Mouse (Mus musculus) embryonic facial prominence, embryonic 12.5 days (tissue): Measurements from ENCODE around the gene Slc4a1. TPM values are rescaled to one million over a fixed set of nuclear protein-coding genes. Genes with fewer than 3 reads are reported as not detected.

Experiments used
- ATAC-seq: fragments of 200-750 bp; cut with Nextera tagmentation; 2 replicates; pipeline ENCODE4 v1.8.0; 2017; ENCODE audit not compliant: insufficient number of reproducible peaks, insufficient read depth, low FRiP score, low TSS enrichment
- H3K27ac ChIP-seq: fragments of 300-500 bp; sonication (generic); 2 replicates; pipeline ENCODE4 v1.5.1; 2016; ENCODE audit warnings: mild to moderate bottlenecking
- H3K27me3 ChIP-seq: fragments of 300-500 bp; sonication (generic); 2 replicates; pipeline ENCODE4 v1.6.1; 2016; ENCODE audit warnings: mild to moderate bottlenecking, moderate library complexity
- H3K36me3 ChIP-seq: fragments of 300-500 bp; sonication (generic); 2 replicates; pipeline ENCODE4 v1.6.1; 2016; ENCODE audit warnings: mild to moderate bottlenecking
- H3K4me1 ChIP-seq: fragments of 300-500 bp; sonication (generic); 2 replicates; pipeline ENCODE4 v1.6.1; 2016
- H3K4me2 ChIP-seq: fragments of 300-500 bp; sonication (generic); replicated peaks from 2 replicates; pipeline ENCODE4 v1.6.1; 2016; ENCODE audit warnings: mild to moderate bottlenecking, moderate library complexity
- H3K4me3 ChIP-seq: fragments of 300-500 bp; sonication (generic); 2 replicates; pipeline ENCODE4 v1.5.1; 2016; ENCODE audit warnings: mild to moderate bottlenecking
- H3K9ac ChIP-seq: fragments of 300-500 bp; sonication (generic); 2 replicates; pipeline ENCODE4 v1.6.1; 2016; ENCODE audit warnings: mild to moderate bottlenecking, moderate library complexity
- H3K9me3 ChIP-seq: fragments of 300-500 bp; sonication (generic); 2 replicates; pipeline ENCODE4 v1.6.1; 2016; ENCODE audit warnings: mild to moderate bottlenecking, moderate library complexity
- WGBS: fragments of 180-500 bp; shearing (Covaris S2); methylation state at CpG from one replicate; pipeline ENCODE4 v1.1.7; 2016; 5-methylcytosine and 5-hydroxymethylcytosine counted together
- polyA plus RNA-seq: library from polyadenylated mRNA; unstranded; fragments of >200 nt; fragmentation: Nextera tagmentation; extraction: Ambion mirVana; gene quantifications from 2 replicates; pipeline ENCODE4 v1.2.1, GENCODE M21; 2016

Slc4a1 gene
- polyA plus RNA-seq, 1 experiment from 2014 or later, result 24.5 TPM

DNA sequence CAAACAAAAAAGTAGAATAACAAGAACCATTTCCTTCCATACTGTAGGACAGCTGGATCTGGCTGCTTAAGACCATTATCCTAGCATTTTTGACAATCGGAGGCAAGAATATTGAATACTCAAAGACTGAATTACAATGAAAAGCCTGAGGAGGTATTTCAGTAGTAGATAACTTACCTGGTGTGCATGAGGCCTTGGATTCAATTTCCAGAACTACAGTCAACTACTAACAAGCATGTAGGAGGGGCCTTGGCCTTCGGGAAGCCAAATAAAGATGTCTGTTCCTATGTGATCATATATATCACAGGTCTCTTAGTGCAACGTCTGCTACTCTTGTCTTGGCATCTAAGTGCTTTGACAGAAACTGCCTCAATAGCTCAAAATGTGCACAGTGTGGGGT is 36.0 kb downstream of the Slc4a1 start:
- H3K9me3 ChIP-seq, result no peaks in the 10 kb centered on the region
- 71% methylated on average over 3 of the region's 3 CpGs for WGBS
- no peak for ATAC-seq

DNA sequence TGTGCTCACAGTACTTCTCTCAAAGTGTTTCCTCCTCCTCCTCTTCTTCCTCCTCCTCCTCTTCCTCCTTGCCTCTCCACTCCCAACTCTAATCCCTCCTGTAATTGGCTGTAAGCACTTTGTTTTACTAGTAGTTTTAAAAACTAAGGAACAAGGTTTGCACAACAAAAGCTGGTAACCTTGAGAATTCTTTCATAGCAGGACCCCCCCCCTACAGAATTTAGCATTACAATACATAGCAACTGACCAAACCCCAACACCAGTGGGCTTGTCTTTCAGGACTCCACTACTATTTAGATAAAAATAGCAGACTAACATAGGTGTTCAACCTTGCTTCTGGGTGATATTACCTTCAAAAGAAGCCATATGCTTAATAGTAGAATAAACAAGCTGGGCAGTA is 36.5 kb downstream of the Slc4a1 start:
- Histone ChIP-seq H3K27ac (no peak overlapping the region), H3K27me3 (no peaks in the 10 kb centered on the region), H3K9ac (no peak overlapping the region), H3K4me3 (no peak overlapping the region), H3K9me3 (no peaks in the 10 kb centered on the region), H3K4me2 (no peak overlapping the region), H3K4me1 (no peaks in the 10 kb centered on the region), H3K36me3 (no peaks in the 10 kb centered on the region)
- no peak for ATAC-seq

More for the DNA sequence above, 36.0 kb downstream of the Slc4a1 start:
- Histone ChIP-seq H3K4me2 (no peak overlapping the region), H3K27ac (no peak overlapping the region), H3K9ac (no peak overlapping the region), H3K4me3 (no peak overlapping the region), H3K36me3 (no peaks in the 10 kb centered on the region), H3K4me1 (no peaks in the 10 kb centered on the region), H3K27me3 (no peaks in the 10 kb centered on the region)

DNA sequence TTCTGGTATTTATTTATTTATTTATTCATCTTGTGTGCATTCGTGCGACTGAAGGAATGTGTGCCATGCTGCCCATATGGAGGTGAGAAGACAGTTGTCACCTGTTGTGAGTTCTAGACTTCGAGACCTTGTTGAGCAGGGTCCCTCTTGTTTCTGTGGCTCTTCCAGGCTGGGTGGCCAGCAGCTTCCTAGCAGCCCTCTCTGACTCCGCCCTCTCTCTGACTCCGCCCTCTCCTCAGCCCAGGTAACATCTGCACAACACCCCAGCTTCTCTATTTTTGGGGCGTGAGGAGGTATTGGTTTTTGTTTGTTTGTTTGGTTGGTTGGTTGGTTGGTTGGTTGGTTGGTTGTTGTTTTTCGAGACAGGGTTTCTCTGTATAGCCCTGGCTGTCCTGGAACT is 38.2 kb downstream of the Slc4a1 start:
- no peaks in the 10 kb centered on the region for H3K36me3 ChIP-seq
- no peak overlapping the region for H3K4me2 ChIP-seq
- no peaks in the 10 kb centered on the region for H3K27me3 ChIP-seq
- no peak overlapping the region for H3K9ac ChIP-seq
- no peaks in the 10 kb centered on the region for H3K9me3 ChIP-seq
- ATAC-seq, result no peak
- H3K4me3 ChIP-seq, result no peak overlapping the region
- no peak overlapping the region for H3K27ac ChIP-seq
- H3K4me1 ChIP-seq, result no peaks in the 10 kb centered on the region
- 80% methylated on average over 7 of the region's 7 CpGs for WGBS

DNA sequence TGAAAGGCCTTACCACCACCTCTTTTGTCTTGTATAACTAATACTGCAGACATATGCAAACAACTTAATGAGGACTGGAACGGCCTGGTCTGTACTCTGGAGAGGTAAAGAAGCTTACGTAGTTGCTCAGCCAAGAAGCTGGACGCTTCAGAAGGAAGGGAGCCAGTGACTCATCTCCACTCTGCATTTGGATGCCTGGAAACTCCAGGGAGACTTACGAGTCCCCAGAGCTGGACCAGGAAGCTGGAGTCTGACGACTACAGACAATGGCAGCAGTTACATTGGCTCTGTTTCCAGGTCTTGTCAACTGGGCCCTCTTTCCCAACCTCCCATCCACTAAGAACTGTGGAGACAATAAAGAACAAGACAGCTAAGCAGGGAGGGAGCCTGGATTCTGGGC is 38.8 kb downstream of the Slc4a1 start:
- H3K9me3 ChIP-seq, result no peaks in the 10 kb centered on the region
- no peaks in the 10 kb centered on the region for H3K36me3 ChIP-seq
- H3K9ac ChIP-seq, result no peak overlapping the region
- no peak overlapping the region for H3K4me2 ChIP-seq
- ATAC-seq, result no peak
- 69% methylated on average over 5 of the region's 5 CpGs for WGBS
- no peaks in the 10 kb centered on the region for H3K4me1 ChIP-seq
- no peak overlapping the region for H3K4me3 ChIP-seq
- H3K27me3 ChIP-seq, result no peaks in the 10 kb centered on the region
- H3K27ac ChIP-seq, result no peak overlapping the region

DNA sequence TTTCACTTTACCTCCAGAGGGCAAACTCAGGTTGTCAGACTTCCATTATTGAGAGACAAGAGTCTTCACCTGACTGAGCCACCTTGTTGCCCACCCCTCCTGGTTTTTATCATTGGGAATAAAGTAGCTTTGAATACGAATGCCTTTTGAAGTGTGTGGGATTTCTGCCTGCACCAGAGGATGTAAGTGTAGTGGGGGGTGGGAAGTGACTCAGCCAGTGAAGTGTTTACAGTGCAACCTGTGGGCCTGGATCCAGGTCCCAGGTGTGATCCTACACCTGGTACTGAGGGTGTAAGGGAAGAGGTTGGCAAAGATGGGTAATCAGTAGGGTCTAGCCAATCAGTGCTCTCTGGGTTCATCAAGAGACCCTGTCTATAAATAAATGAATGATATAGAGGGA is 42.5 kb downstream of the Slc4a1 start:
- peaks cover 9% of the 10 kb centered on the region for H3K4me1 ChIP-seq
- no peaks in the 10 kb centered on the region for H3K27me3 ChIP-seq

DNA sequence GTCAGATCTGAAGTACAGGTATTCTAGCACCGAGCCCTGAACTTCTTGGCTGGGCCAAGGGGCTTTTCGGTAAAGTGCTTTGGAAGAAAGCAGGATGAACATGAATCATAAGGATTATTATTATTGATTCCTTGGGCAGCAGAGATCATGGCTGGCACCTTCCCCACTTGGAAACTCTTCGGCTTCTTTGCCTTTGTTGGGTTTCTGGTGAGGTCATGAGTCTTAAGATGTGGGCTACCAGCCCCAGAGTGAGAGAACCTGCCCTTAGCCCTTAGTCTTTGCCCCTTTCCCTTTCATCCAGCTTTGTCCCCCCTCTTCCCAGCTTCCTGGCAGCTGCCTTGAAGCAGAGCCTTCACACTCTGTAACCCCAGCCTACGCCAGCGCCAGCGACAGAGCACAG is 44.1 kb downstream of the Slc4a1 start:
- peaks cover 9% of the 10 kb centered on the region for H3K4me1 ChIP-seq
- H3K36me3 ChIP-seq, result no peaks in the 10 kb centered on the region
- no peak overlapping the region for H3K4me2 ChIP-seq
- ATAC-seq, result no peak
- 77% methylated on average over 6 of the region's 6 CpGs for whole genome bisulfite sequencing
- H3K9me3 ChIP-seq, result no peaks in the 10 kb centered on the region
- H3K27ac ChIP-seq, result no peak overlapping the region
- H3K27me3 ChIP-seq, result no peaks in the 10 kb centered on the region
- H3K9ac ChIP-seq, result no peak overlapping the region
- H3K4me3 ChIP-seq, result no peak overlapping the region

More for the DNA sequence above, 42.5 kb downstream of the Slc4a1 start:
- H3K4me3 ChIP-seq, result no peak overlapping the region
- no peaks in the 10 kb centered on the region for H3K36me3 ChIP-seq
- no peaks in the 10 kb centered on the region for H3K9me3 ChIP-seq
- WGBS, result 77% methylated on average over 1 of the region's 1 CpGs
- no peak overlapping the region for H3K27ac ChIP-seq
- no peak overlapping the region for H3K4me2 ChIP-seq
- no peak overlapping the region for H3K9ac ChIP-seq
- no peak for ATAC-seq

DNA sequence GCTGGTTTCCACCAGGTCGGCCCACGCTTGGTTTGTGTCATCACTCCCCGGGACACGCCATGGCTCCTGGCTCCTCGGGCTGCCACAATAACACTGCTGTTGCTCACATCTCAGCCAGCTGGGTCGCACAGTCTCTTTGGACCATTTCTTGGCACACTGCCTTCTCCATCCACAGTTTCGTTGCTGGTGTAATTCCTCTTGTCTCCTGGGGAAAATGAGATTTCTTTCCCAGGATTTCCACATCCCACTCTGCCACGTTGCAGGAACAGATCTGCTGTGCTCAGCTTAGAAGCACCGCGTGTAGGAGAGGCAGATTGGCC is 45.4 kb downstream of the Slc4a1 start:
- H3K9ac ChIP-seq, result peak overlapping the region; percentile 100; the same call in 1 of the 2 replicates
- H3K36me3 ChIP-seq, result no peaks in the 10 kb centered on the region
- H3K4me3 ChIP-seq, result peak overlapping the region; percentile 99
- ATAC-seq, result no peak
- peak overlapping the region; percentile 89 for H3K4me2 ChIP-seq
- no peaks in the 10 kb centered on the region for H3K27me3 ChIP-seq
- 15% methylated on average over 10 of the region's 10 CpGs for WGBS
- peak overlapping the region; percentile 100 for H3K27ac ChIP-seq
- peaks cover 17% of the 10 kb centered on the region for H3K4me1 ChIP-seq
- no peaks in the 10 kb centered on the region for H3K9me3 ChIP-seq

DNA sequence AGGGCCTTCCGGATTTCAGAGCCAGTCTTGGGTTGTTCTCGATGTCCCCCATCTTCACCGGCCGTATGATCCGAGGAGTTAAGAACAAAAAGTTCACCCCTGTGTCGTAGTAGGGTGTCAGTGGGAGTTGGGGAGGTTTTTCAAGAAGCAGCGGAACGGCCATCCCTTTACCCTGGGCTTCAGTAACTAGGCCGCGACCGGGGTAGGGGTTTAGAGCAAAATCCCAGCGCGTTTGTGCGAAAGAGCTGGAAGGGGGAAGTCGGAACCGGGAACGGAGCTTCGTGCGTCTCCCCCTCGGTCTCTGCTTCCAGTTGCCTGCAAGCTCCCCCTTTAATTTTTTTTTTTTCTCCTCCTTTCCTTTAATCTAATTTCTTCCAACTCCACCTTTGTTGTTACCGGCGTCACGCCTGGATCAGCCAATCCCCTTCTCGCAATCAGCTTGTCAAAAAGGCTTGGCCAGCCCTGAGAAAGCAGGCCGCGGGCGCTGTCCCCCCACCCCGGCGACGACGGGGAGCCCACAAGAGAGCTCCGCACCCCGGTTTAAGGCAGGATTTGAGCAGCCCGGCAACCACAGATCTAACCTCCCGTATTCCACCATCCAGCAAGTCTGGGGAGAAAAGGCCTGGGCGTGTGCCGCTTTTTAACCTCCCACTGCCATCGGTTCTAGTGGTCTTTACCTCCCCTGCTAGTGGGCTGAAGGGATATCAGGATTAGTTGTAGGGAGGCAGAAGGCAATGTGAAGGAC is 45.9 kb downstream of the Slc4a1 start:
- H3K27me3 ChIP-seq, result no peaks in the 10 kb centered on the region
- peak overlapping the region; percentile 99 for H3K4me3 ChIP-seq
- H3K36me3 ChIP-seq, result no peaks in the 10 kb centered on the region
- no peaks in the 10 kb centered on the region for H3K9me3 ChIP-seq
- H3K27ac ChIP-seq, result peak overlapping the region; percentile 100
- H3K4me1 ChIP-seq, result peaks cover 21% of the 10 kb centered on the region
- peak overlapping the region; percentile 100 for H3K9ac ChIP-seq
- H3K4me2 ChIP-seq, result peak overlapping the region; percentile 89
- no peak for ATAC-seq
- WGBS, result under 1% methylated on average over 38 of the region's 38 CpGs

DNA sequence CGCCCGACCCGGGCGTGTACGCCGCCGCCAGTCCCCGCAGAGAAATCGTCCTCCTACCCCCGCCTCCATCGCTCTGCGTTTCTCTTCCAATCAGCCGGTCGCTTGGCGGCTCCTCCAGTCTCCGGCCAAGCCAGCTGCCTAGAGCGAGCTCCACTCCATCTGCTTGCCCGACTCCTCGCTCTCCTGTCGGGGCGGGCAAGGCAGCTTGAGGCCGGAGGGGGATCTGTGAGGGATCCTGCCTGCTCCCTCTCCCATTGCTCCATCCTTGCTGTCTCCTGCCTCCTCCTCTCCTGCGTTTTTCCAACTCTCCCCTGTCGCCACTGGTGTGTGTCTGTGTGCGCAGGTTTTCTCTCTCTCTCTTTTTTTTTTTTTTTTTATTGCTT is 46.6 kb downstream of the Slc4a1 start, which contains the start of gene Ubtf:
Gene Ubtf (minus strand): TSS at position 333 of the 383 bp plus-strand sequence.
- Histone ChIP-seq H3K4me1 (peaks cover 21% of the 10 kb centered on the region), H3K27ac (peak within 1 kb of the TSS; percentile 100), H3K4me2 (peak within 1 kb of the TSS; percentile 89), H3K27me3 (no peaks in the 10 kb centered on the region), H3K36me3 (peaks cover 6% of the 10 kb centered on the region), H3K9ac (peak within 1 kb of the TSS; percentile 100), H3K4me3 (peak within 1 kb of the TSS; percentile 99), H3K9me3 (no peaks in the 10 kb centered on the region)
- ATAC-seq, result no peak; the same call in 1 of the 2 replicates
- WGBS, result 0% methylated on average over 25 of the region's 25 CpGs

DNA sequence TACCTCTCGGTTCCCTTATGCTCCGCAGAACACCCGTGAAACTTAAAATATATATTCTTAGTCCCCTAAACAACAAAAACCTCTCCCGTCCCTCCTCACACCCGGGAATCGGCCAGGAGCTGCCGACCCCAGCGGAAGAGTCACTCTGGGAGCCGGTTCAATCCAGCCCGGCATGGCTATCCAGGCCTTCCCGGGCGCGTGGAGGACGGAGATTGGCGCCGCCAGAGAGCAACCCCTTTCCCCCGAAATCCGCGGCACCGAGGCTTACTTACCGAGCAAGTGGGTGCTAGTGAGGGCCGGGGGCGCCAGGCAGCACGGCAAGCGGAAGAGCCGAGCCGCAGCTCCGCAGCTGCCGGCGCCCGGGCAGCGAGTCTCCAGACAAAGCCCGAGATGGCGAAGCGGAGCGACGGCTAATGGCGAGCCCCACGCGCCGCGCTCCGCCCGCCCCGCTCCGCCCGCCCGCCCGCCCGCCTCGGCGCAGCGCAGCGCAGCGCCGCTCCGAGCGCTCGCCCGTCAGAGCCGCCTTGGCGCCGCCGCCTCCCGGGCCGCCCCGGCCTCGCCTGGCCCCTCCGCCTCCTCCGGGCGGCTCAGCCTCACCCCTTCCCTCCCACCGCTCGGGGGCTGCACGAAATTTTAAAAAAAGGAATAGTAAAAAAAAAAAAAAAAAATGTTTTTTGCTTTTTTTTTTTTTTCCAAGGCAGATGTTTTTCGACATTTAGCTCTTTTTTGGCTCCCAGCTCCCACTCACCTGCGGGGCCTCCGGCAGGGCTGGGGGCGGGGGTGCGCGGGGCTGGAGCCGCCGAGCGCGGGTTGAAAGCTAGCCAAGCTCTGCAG is 47.2 kb downstream of the Slc4a1 start:
- H3K36me3 ChIP-seq, result peaks cover 12% of the 10 kb centered on the region
- H3K27me3 ChIP-seq, result no peaks in the 10 kb centered on the region
- H3K4me1 ChIP-seq, result peaks cover 21% of the 10 kb centered on the region
- H3K9ac ChIP-seq, result peak overlapping the region; percentile 100
- H3K9me3 ChIP-seq, result no peaks in the 10 kb centered on the region
- H3K27ac ChIP-seq, result peak overlapping the region; percentile 100
- H3K4me2 ChIP-seq, result peak overlapping the region; percentile 89
- H3K4me3 ChIP-seq, result peak overlapping the region; percentile 99
- WGBS, result 1% methylated on average over 74 of the region's 84 CpGs
- no peak for ATAC-seq

DNA sequence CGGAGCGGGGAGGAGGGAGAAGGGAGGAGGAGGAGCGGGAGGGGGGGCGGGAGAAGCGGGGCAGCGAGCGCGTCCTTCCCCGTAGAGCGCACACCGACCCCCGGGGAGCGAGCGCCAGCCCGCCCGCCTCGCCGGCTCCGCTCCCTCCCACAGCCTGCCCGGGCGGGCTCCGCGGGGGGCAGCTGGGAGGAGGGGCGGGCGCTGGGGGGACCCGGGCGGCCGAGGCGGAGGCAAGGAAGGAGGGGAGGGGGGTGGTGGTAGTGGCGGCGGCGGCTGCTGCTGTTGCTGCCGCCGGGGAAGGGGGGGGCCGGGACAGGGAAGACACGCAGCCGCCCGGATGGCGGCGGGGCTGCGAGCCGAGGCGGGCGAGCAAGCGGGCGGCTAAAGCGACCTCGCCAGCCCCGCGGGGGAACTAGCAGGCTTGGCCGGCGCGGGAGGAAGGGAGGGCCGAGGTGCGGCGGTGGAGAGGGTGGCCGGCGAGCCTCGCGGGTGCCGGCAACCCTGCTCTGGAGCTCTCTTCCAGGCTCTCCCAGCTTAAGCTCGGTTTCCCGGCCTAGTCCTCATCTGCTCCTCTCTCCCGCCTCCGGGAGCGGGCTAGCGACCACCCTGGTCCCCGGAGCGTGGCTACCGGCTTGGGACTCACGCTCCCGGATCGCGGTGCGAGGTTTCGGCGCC is 48.0 kb downstream of the Slc4a1 start:
- Histone ChIP-seq H3K9me3 (no peaks in the 10 kb centered on the region), H3K27ac (peak overlapping the region; percentile 100), H3K4me3 (peak overlapping the region; percentile 99), H3K36me3 (peaks cover 20% of the 10 kb centered on the region), H3K4me1 (peaks cover 21% of the 10 kb centered on the region), H3K9ac (peak overlapping the region; percentile 100), H3K27me3 (no peaks in the 10 kb centered on the region), H3K4me2 (peak overlapping the region; percentile 89)
- 1% methylated on average over 58 of the region's 77 CpGs for WGBS
- ATAC-seq, result peak; percentile 64
